Mouse (Mus musculus): ENCODE measurements around the gene Ildr1. TPM values are rescaled to one million over a fixed set of nuclear protein-coding genes. Genes with fewer than 3 reads are reported as not detected.

The Ildr1 gene
- total RNA-seq (2021), result under 1 TPM; 0.18 to 0.45 TPM
- long read RNA-seq, experiment 1, result 0 reads
- long read RNA-seq, experiment 2, result 0 reads

- no peak for DNase-seq (ENCODE audit: low spot score in 2 of 2)
Measured at GRCm38 (mm10) chr16:36693818-36694413, at the start of gene Ildr1. Ildr1 (plus strand) TSS chr16:36693978.

DNA sequence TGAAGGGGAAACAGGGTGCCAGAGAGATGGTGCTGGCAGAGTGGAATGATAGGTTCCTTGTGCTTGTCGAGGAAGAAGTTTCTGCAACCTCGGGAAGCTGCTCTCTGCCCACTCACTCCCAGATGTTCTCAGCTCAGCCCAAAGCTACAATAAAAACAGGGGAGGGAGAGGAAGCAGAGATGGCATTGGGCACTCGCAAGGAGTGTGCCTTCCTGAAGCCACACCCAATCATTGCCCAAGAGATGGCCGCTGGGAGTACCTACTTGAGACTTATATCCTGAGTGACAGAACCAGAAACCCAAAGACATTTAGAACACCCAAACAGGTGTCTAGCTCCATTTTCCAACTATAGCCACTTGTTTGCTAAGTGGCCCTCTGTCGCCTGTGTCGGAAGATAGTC lies 48.7 kb upstream of the Ildr1 start:
- DNase-seq (ENCODE audit: low spot score in 2 of 2), result no peak

GRCm38 (mm10) chr16:36649304-36649703 lies 44.5 kb upstream of the Ildr1 start:
- DNase-seq (ENCODE audit: low spot score in 2 of 2), result no peak

GRCm38 (mm10) chr16:36650511-36650910 lies 43.3 kb upstream of the Ildr1 start:
- DNase-seq (ENCODE audit: low spot score in 2 of 2), result no peak

GRCm38 (mm10) chr16:36651174-36651766 lies 42.5 kb upstream of the Ildr1 start:
- no peak for DNase-seq (ENCODE audit: low spot score in 2 of 2)

DNA sequence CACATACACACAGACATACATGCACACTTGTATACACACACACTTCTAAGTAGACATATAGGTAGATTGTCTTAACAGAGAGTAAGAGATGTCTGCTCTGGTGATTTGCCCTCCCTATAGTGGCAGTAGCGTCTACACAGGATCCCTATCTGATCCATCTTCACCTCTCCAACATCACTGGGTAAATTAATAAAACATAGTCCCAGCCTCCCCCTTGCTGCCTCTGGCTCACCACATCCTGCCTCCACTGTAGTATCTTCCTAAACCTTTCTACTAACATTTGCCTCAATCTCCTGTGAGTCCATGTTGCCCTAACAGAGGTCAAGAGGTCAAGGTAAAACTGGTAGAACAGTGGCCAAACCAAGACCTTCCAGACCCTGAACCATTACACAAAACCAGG lies 38.6 kb upstream of the Ildr1 start:
- no peak for DNase-seq (ENCODE audit: low spot score in 2 of 2)

- DNase-seq (ENCODE audit: low spot score in 2 of 2), result no peak
Measured at GRCm38 (mm10) chr16:36655910-36656309, 37.9 kb upstream of the Ildr1 start.

- DNase-seq (ENCODE audit: low spot score in 2 of 2), result no peak
Measured at GRCm38 (mm10) chr16:36661330-36661729, 32.4 kb upstream of the Ildr1 start.

GRCm38 (mm10) chr16:36663484-36663883 lies 30.3 kb upstream of the Ildr1 start:
- DNase-seq (ENCODE audit: low spot score in 2 of 2), result no peak

- no peak for DNase-seq (ENCODE audit: low spot score in 2 of 2)
Measured at GRCm38 (mm10) chr16:36665782-36666181, 28.0 kb upstream of the Ildr1 start, which contains the start of gene Cd86. Cd86 (minus strand) TSS chr16:36666081.

- no peak for DNase-seq (ENCODE audit: low spot score in 2 of 2)
Measured at GRCm38 (mm10) chr16:36666448-36667017, 27.2 kb upstream of the Ildr1 start.

- no peak for DNase-seq (ENCODE audit: low spot score in 2 of 2)
Measured at GRCm38 (mm10) chr16:36670590-36670989, 23.2 kb upstream of the Ildr1 start.

- no peak for DNase-seq (ENCODE audit: low spot score in 2 of 2)
Measured at GRCm38 (mm10) chr16:36673196-36673595, 20.6 kb upstream of the Ildr1 start.

- DNase-seq (ENCODE audit: low spot score in 2 of 2), result no peak
Measured at GRCm38 (mm10) chr16:36674457-36675204, 19.1 kb upstream of the Ildr1 start.

GRCm38 (mm10) chr16:36675304-36675703 lies 18.5 kb upstream of the Ildr1 start:
- no peak for DNase-seq (ENCODE audit: low spot score in 2 of 2)

DNA sequence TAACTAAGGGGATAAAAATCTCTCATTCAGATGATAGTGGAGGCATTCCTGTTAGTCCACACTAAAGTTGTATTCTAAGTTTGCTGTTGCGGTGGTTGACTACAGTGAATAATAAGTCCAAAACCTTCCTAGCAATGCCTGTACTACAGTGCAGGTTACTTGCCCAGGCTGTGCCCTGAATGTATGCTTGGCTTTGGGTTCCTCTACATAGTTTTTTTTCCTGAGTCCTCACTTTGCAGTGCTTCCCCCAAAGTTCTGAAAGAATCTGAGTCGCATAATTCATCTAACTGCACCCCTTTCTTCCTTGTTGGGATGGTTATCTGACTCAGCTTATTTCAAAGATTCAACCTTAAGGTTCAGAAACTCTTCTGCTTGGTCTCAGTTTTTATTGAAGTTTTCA lies 17.9 kb upstream of the Ildr1 start:
- no peak for DNase-seq (ENCODE audit: low spot score in 2 of 2)

GRCm38 (mm10) chr16:36681829-36682228 lies 11.9 kb upstream of the Ildr1 start:
- DNase-seq (ENCODE audit: low spot score in 2 of 2), result no peak

GRCm38 (mm10) chr16:36684325-36684918 lies 9.4 kb upstream of the Ildr1 start:
- DNase-seq (ENCODE audit: low spot score in 2 of 2), result no peak

- DNase-seq (ENCODE audit: low spot score in 2 of 2), result no peak
Measured at GRCm38 (mm10) chr16:36688076-36688475, 5.7 kb upstream of the Ildr1 start.

GRCm38 (mm10) chr16:36691484-36691883 lies 2.3 kb upstream of the Ildr1 start:
- no peak for DNase-seq (ENCODE audit: low spot score in 2 of 2)

DNA sequence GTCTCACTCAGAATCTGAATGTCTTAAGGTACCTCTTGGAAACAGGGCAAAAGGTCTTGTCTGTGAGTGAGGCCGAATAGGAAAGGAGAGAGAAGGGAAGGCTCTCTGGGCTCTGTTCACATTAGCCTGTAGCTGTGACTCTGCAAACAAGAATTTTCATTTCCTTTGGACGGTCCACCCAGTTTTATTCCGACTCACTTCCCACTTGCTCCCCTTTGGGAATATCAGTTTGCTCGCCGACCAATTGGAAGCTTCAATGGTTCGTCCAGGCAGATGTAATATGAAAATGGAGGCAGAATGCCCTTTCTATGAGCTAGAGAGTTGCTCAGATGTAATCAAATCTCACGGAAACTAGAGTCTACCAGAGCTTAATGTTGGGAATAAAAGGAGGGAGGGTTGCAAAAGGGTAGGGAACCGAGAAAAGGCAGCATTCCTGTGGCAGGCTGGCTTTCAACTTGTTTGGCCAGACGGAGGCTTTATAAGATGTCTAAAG lies 1.1 kb downstream of the Ildr1 start:
- DNase-seq (ENCODE audit: low spot score in 2 of 2), result no peak
